Mouse (Mus musculus) left cerebral cortex, postnatal 14 days (tissue): Measurements from ENCODE around the gene Ffar2. TPM values are rescaled to one million over a fixed set of nuclear protein-coding genes. Genes with fewer than 3 reads are reported as not detected.
"Not testable (repeated sequence)": the region's sequence is repeated elsewhere in the genome, so short reads cannot be mapped to it uniquely, and the experiment has no call there.

Experiments
- DNase-seq, 2 experiments: peaks; one replicate each; pipeline ENCODE4 v3.0.0; 2021 to 2022; ENCODE audit warnings: low spot score in 2 of 2, mixed read lengths in 1 of 2
- intact Hi-C: fragments of 180-260 bp; cut with DNase I; formaldehyde crosslinking; loops from one replicate; pipeline ENCODE4 v1.15.1; 2025
- long read RNA-seq, 2 experiments: library from polyadenylated mRNA; stranded (forward); transcript quantifications; one replicate each; pipeline ENCODE4 v2.0.0; 2021
- total RNA-seq, 2 experiments: library from RNA; stranded (reverse); gene quantifications; 2 replicates each; pipeline ENCODE4 v1.2.3; 2021

The Ffar2 gene
- total RNA-seq, result under 1 TPM in 1 of 2 experiments, not detected in 1; 0.17 TPM
- long read RNA-seq, experiment 1, result 0 reads
- long read RNA-seq, experiment 2, result 0 reads

DNA sequence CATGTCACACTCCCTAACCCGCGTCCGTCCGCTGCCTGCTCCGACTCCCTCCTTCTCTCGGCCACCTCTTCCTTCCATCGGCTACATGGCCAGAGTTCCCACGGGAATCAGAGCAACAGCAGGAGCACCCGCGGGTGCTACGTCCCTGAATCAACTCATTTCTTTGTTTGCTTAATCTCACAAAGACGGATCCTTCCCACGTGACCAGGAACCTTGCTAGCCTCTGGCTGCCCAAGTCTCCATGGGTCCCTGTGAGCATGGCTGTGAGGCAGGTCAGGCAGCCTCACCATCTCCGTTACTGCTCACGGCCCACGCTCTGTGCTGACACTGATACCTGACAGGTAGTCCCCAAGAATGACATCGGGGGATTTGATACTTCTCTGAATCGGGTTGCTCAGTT is at the start of gene Ffar2:
Gene Ffar2 (minus strand): TSS at position 101 of the 400 bp plus-strand sequence.
- no peak for DNase-seq
- intact Hi-C loops, result no loop called here

GRCm38 (mm10) chr7:30873083-30873482 is 49.5 kb upstream of the Ffar2 start:
- DNase-seq, result peak; percentile 63 to 77
- intact Hi-C loops, result no loop called here

DNA sequence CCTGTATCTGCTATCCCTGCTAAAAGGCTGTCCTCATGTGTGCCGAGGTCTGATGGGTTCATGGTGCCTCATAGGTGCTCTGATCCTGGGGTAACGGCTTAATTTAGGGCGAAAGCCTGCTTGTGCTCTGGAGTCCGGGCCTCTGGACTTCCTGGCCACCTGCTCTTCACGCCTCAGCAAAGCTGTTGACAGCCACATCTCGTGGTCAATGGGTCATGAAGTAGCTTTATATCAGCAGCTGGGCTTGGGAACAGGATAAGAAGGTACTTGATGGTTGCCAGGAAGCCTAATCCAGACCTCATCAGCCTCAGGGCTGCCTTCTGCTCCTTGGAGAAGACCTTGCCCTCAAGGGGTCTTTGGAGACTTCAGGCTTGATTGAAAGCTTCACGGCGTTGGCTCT is 39.8 kb upstream of the Ffar2 start:
- intact Hi-C loops, result no loop called here
- DNase-seq, result no peak

DNA sequence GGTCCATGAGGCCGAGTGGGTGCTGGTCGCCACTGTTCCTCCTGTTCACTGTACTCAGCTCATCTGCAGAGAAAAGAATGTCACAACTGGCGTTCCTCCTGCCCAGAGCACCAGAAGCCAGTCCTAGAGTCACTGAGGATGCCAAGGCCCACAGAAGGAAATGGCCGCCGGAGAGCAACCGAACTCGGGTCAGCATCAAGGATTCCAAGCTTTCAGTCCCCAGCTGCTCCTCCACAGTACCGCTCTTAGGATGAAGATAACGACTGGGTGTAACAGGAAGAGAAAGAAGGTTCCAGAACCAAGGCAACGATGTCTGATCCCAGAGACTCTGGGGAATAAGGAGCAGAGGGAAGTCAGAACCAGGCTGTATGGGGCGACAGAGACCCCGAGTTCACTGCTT is 37.9 kb upstream of the Ffar2 start, which contains the start of gene Ffar1:
Gene Ffar1 (minus strand): TSS at position 101 of the 400 bp plus-strand sequence.
- intact Hi-C loops, result no loop called here
- no peak for DNase-seq

DNA sequence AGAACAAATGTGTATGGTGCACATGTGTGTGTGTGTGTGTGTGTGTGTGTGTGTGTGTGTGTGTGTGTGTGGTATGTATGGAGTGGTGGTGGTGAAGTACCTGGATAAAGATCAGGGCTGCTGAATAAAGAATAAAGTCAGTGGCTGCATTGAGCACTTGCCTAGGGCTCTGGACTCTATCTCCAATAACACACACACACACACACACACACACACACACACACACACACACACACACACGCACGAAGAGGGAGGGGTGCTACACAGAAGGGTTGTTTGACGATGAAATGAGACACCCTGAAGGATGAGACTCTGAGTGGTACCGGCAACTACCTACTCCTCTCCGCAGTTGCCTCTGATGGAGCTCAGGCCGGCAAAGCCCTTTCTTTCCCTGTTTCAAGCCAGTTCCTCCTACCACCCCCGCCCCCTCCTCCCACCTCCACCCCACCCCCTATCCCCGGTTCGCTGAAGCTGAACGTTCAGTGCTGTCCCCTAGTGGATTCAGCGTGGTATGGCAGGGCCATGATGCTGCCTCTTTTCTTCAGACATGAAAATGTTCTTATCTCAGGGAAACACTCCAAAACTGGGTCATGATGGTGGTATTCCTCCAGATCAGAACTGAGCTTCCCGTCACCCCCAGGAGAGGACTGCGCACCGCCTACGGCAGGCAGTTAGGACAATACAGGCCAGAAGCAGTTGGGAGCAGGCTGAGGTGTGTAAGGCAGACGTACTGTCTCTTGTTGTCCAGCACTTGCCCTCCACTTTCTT is 36.2 kb upstream of the Ffar2 start:
- intact Hi-C loops, result loop anchor here (5.0 to 10.0 kb wide), 4 partner anchors 48 to 245 kb away; partner anchors contain the start of gene Upk1a
- peak; percentile 70 to 80 for DNase-seq

- intact Hi-C loops, result loop anchor here (5.0 to 10.0 kb wide), 4 partner anchors 47 to 244 kb away; partner anchors contain the start of gene Upk1a
- DNase-seq, result peak; percentile 85 to 86
Observed at GRCm38 (mm10) chr7:30859290-30859634, 35.7 kb upstream of the Ffar2 start.

DNA sequence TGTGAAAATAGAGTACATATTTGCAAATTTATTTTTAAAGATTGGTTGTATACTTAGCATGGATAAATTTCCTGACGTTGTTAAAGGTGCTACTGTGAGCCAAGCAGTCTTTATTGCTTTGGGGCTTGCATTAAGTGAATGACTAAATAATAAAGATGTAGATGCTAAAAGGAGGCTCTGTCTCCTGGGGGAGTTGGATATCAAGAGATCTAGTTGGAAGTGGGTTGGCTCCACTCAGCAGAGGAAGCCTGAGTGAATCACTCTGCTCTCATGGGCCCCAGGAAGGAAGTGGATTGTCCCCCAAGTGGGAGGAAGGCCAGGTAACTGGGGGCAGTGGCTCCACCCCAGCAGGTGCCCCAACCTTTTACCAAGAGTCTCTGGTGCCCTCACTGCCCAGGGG is 34.2 kb upstream of the Ffar2 start:
- DNase-seq, result no peak
- intact Hi-C loops, result loop anchor here (5.0 to 10.0 kb wide), 4 partner anchors 45 to 243 kb away; partner anchors contain the start of gene Upk1a

DNA sequence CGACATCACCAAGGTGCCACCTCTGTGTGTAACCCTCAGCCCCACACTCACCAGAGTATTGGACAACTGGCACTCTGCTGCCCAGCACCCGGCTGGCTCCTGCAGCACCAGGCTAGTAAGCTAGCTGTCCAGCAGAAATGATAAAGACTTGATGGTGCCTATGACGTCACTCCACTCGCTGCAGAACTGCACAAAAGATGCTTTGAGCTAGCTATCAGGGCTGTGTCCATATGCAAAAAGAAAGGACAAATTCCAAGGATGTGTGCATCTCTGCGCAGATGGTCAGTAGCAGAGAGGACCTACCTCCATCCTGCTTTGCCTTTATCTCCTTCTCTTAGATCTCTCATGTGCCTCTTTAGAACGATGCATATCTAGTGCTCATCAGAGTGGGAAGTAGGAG is 32.5 kb upstream of the Ffar2 start, which contains the start of gene Ffar3:
Gene Ffar3 (minus strand): TSS at position 101 of the 400 bp plus-strand sequence.
- intact Hi-C loops, result loop anchor here (5.0 to 10.0 kb wide), 4 partner anchors 44 to 241 kb away; partner anchors contain the start of gene Upk1a
- no peak for DNase-seq

GRCm38 (mm10) chr7:30851421-30851820 is 27.8 kb upstream of the Ffar2 start:
- peak in 1 of 2 experiments; percentile 18 for DNase-seq
- intact Hi-C loops, result loop anchor here (10.0 kb wide), 2 partner anchors 57 to 237 kb away; partner anchors contain the start of gene Upk1a

GRCm38 (mm10) chr7:30847934-30848333 is 24.4 kb upstream of the Ffar2 start:
- no peak for DNase-seq
- intact Hi-C loops, result no loop called here

DNA sequence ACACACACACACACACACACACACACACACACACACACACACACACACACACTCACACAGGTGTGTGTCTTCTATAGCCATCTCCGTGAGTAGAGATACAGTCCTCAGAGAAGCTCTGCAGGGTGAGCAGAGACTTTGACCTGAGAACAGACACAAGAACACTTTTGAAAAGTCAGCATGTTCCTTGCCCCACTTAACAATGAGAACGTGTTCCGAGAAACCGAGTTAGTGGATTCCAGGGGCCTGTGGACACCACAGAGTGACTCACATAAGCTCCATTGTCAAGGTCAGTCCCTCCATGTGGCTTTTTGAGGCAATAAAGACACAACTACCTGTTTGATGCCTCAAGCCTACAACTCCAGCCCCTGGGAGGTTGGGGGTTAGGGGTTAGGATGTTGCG is 23.8 kb upstream of the Ffar2 start:
- DNase-seq, result no peak
- intact Hi-C loops, result no loop called here

DNA sequence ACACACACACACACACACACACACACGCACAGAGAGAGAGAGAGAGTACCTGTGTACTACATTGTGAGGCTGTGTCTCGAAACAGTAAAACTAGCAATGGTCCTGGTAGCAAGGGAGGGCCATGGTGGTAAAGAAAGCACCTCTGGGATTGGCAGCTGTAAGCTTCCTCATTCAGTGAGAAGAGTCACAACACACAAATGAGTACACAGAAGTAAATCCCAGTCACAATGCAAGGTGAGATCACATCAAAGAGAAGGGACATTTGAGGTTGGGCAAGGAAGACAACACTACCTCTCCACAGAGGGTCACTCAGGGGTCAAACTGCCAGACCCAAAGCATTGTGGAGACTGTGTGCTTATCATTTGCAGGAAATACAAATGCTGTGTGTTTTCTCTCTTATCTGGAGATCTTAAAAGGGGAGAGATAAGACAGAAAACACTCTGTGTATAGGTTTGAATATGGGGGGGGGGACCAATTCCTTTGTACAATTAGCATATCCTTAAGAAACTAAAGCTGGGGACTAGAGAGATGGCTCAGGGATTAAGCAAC is 23.0 kb upstream of the Ffar2 start:
- no peak for DNase-seq
- intact Hi-C loops, result no loop called here

- no peak for DNase-seq
- intact Hi-C loops, result no loop called here
Observed at GRCm38 (mm10) chr7:30844676-30845297, 21.2 kb upstream of the Ffar2 start.

- intact Hi-C loops, result no loop called here
- DNase-seq, result no peak
Observed at GRCm38 (mm10) chr7:30842092-30842491, 18.5 kb upstream of the Ffar2 start.

DNA sequence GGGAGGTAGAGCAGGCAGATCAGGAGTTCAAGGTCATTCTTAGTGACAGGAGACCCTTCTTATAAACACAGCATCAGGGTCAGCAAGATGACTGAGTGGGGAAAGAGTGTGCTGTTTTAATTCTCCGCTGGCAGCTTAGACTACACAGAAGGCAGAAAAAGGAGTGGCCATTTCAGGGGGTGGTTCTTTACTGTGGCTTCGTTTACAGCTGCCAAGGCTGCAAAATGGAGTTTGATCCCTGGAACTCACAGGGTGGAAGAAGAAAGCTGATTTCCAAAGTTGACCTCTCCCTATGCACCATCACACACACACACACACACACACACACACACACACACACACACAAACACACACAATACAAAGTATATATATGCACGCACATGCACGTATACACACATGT is 17.8 kb upstream of the Ffar2 start:
- intact Hi-C loops, result no loop called here
- no peak for DNase-seq

- intact Hi-C loops, result no loop called here
- no peak for DNase-seq
Observed at GRCm38 (mm10) chr7:30840306-30840705, 16.7 kb upstream of the Ffar2 start.

- intact Hi-C loops, result no loop called here
- DNase-seq, result no peak
Observed at GRCm38 (mm10) chr7:30837277-30837676, 13.7 kb upstream of the Ffar2 start.

DNA sequence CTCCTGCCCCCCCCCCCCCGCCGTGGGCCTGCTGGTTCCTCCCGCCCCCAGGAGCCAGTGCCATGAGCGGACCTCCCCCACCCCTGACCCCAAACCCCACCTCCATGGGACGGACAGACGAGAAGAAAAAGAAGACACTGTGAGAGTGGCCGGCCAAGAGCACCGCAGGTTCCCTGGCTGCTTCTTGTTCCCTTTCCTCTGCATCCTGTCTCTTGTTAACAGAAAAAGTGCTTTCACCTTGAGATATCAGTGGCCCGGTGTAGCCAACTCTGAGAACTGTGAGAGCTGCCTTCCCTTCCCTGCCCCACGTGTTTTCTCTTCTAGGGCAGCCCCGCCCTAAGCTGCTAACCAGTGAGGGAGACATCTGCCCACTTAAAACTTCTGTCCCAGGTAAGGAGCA is 9.1 kb upstream of the Ffar2 start:
- intact Hi-C loops, DNase-seq: not testable (repeated sequence)

DNA sequence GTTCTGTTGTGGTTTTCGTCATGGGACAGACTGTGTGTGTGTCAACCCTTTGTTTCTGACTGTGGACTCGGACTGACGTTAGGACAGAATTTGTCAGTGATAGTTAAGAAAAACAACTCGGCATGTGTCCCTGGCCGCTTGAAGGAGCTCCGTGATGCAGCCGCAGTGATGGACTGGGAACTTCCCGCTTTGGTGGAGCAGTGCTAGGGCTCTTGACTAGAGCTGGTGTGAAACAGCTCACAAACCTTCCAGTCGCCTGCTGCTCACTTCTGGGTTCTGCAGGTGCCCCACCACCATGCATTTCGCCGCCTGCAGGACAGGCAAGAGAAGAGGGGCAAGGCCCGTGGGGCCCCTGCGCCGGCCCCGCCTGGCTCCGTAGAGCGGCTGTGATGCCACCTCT is 8.7 kb upstream of the Ffar2 start:
- intact Hi-C loops, result no loop called here
- DNase-seq, result no peak

- intact Hi-C loops, result no loop called here
- DNase-seq, result no peak
Observed at GRCm38 (mm10) chr7:30829428-30829827, 5.9 kb upstream of the Ffar2 start.
